ENCODE assay signal across 8 mouse cellular contexts in genomic region chr13:115101355-115102191, GRCm38 (mm10). TPM values are rescaled to one million over a fixed set of nuclear protein-coding genes. Genes with fewer than 3 reads are reported as not detected.
A peak's percentile ranks its signal among the peaks of the same experiment; 100 is the strongest.
DNase-seq lines count a peak whose midpoint lies in the region; ATAC-seq and TF ChIP-seq lines count a peak whose summit lies in the region.

TSS of gene Gm49395 (minus strand) at chr13:115101921.
TSS of gene Itga1 (minus strand) at chr13:115101964.

- peak within 1 kb of the TSS; percentile 3 for H3ac ChIP-seq in C2C12 (ENCODE audit: control insufficient read depth, insufficient read length, low read depth)

- TF ChIP-seq CTCF in C2C12 (IDR thresholded peaks at IDR 0.05; ENCODE audit: control insufficient read depth, insufficient read depth, insufficient read length): no peak
- no peak for TF ChIP-seq CTCF in bone marrow, adult 2 months (IDR thresholded peaks at IDR 0.05; ENCODE audit: control insufficient read depth, insufficient read depth, low read length)
- peak; percentile 13 for TF ChIP-seq CTCF in heart, postnatal 0 days (IDR thresholded peaks at IDR 0.05; ENCODE audit: low read depth)
- TF ChIP-seq CTCF in liver, postnatal 0 days (IDR thresholded peaks at IDR 0.05; ENCODE audit: low read depth): peak; percentile 26; the same call in 1 of the 2 replicates

- peak within 1 kb of the TSS; percentile 76 for H3K4me2 ChIP-seq in forebrain, embryonic 13.5 days
- H3K4me2 ChIP-seq in heart, postnatal 0 days (ENCODE audit: low read depth, low read length): peak within 1 kb of the TSS; percentile 73
- peak within 1 kb of the TSS; percentile 73 for H3K4me2 ChIP-seq in liver, postnatal 0 days (ENCODE audit: low read depth, low read length)
- H3K4me2 ChIP-seq in neural tube, embryonic 12.5 days (replicated peaks): peak within 1 kb of the TSS; percentile 91

- TF ChIP-seq POLR2A in bone marrow, adult 2 months (IDR thresholded peaks at IDR 0.05; ENCODE audit: borderline replicate concordance, control insufficient read depth, low read depth, low read length): peak; percentile 8; the same call in 1 of the 2 replicates

- peak within 1 kb of the TSS; percentile 60 for H3K9ac ChIP-seq in forebrain, embryonic 13.5 days
- peak within 1 kb of the TSS; percentile 74 for H3K9ac ChIP-seq in heart, postnatal 0 days (replicated peaks; ENCODE audit: low read depth, low read length)
- peak within 1 kb of the TSS; percentile 59 for H3K9ac ChIP-seq in liver, postnatal 0 days (replicated peaks)
- peak within 1 kb of the TSS; percentile 56 for H3K9ac ChIP-seq in neural tube, embryonic 12.5 days

- WGBS in bone marrow, adult 2 months: 1% methylated on average over 39 of the region's 39 CpGs
- 1% methylated on average over 39 of the region's 39 CpGs for WGBS in forebrain, embryonic 13.5 days
- WGBS in heart, postnatal 0 days: under 1% methylated on average over 39 of the region's 39 CpGs
- under 1% methylated on average over 39 of the region's 39 CpGs for WGBS in liver, postnatal 0 days (ENCODE audit: insufficient replicate concordance)
- WGBS in neural tube, embryonic 12.5 days: under 1% methylated on average over 39 of the region's 39 CpGs

- no peaks in the 10 kb centered on the region for H3K79me2 ChIP-seq in C2C12 (ENCODE audit: control insufficient read depth, insufficient read depth)

- H3K9me3 ChIP-seq in forebrain, embryonic 13.5 days (replicated peaks): no peaks in the 10 kb centered on the region
- H3K9me3 ChIP-seq in heart, postnatal 0 days (replicated peaks; ENCODE audit: control insufficient read depth, low read length): no peaks in the 10 kb centered on the region
- H3K9me3 ChIP-seq in liver, postnatal 0 days (ENCODE audit: low read length): no peaks in the 10 kb centered on the region
- H3K9me3 ChIP-seq in neural tube, embryonic 12.5 days: no peaks in the 10 kb centered on the region

- ATAC-seq in forebrain, embryonic 13.5 days: peak; percentile 80
- ATAC-seq in heart, postnatal 0 days (ENCODE audit: insufficient read depth, low read depth): peak; percentile 89
- peak; percentile 96 for ATAC-seq in liver, postnatal 0 days
- peak; percentile 86 for ATAC-seq in neural tube, embryonic 12.5 days (ENCODE audit: low FRiP score, low read depth)

- H3K4me3 ChIP-seq in C2C12 (ENCODE audit: insufficient read depth, poor library complexity, severe bottlenecking): no peak within 1 kb of the TSS
- peak within 1 kb of the TSS; percentile 63 for H3K4me3 ChIP-seq in bone marrow, adult 2 months (replicated peaks; ENCODE audit: control insufficient read depth, low read depth, low read length)
- peak within 1 kb of the TSS; percentile 45 for H3K4me3 ChIP-seq in forebrain, embryonic 13.5 days
- H3K4me3 ChIP-seq in heart, postnatal 0 days (ENCODE audit: low read depth, low read length): peak within 1 kb of the TSS; percentile 74
- peak within 1 kb of the TSS; percentile 54 for H3K4me3 ChIP-seq in liver, postnatal 0 days (ENCODE audit: low read depth, low read length)
- peak within 1 kb of the TSS; percentile 43 for H3K4me3 ChIP-seq in neural tube, embryonic 12.5 days

- H3K27me3 ChIP-seq in C2C12 (ENCODE audit: control insufficient read depth, insufficient read depth, insufficient read length): no peaks in the 10 kb centered on the region
- H3K27me3 ChIP-seq in forebrain, embryonic 13.5 days: peaks cover 14% of the 10 kb centered on the region
- H3K27me3 ChIP-seq in heart, postnatal 0 days (ENCODE audit: control insufficient read depth, insufficient read depth, low read length): no peaks in the 10 kb centered on the region
- peaks cover 12% of the 10 kb centered on the region for H3K27me3 ChIP-seq in liver, postnatal 0 days (ENCODE audit: insufficient read depth, low read length)
- H3K27me3 ChIP-seq in neural tube, embryonic 12.5 days (replicated peaks): peaks cover 13% of the 10 kb centered on the region

- no peak for TF ChIP-seq EP300 in heart, postnatal 0 days (IDR thresholded peaks at IDR 0.05; ENCODE audit: low read depth)
- TF ChIP-seq EP300 in liver, postnatal 0 days (IDR thresholded peaks at IDR 0.05; ENCODE audit: low read depth): peak; percentile 32; the same call in 1 of the 2 replicates

- no peaks in the 10 kb centered on the region for H3K79me3 ChIP-seq in C2C12 (ENCODE audit: low read depth)

- H3K27ac ChIP-seq in bone marrow, adult 2 months (ENCODE audit: control insufficient read depth, insufficient read depth, low read depth, low read length, poor library complexity): peak within 1 kb of the TSS; percentile 42
- no peak within 1 kb of the TSS for H3K27ac ChIP-seq in forebrain, embryonic 13.5 days
- H3K27ac ChIP-seq in heart, postnatal 0 days (ENCODE audit: low read depth): peak within 1 kb of the TSS; percentile 97
- H3K27ac ChIP-seq in liver, postnatal 0 days (ENCODE audit: low read depth): peak within 1 kb of the TSS; percentile 83
- no peak within 1 kb of the TSS for H3K27ac ChIP-seq in neural tube, embryonic 12.5 days

- H3K36me3 ChIP-seq in C2C12 (ENCODE audit: control insufficient read depth, insufficient read depth): no peaks in the 10 kb centered on the region
- H3K36me3 ChIP-seq in forebrain, embryonic 13.5 days (ENCODE audit: poor library complexity, severe bottlenecking): no peaks in the 10 kb centered on the region
- H3K36me3 ChIP-seq in heart, postnatal 0 days (replicated peaks; ENCODE audit: control insufficient read depth, insufficient read depth, low read length): no peaks in the 10 kb centered on the region
- no peaks in the 10 kb centered on the region for H3K36me3 ChIP-seq in liver, postnatal 0 days (replicated peaks; ENCODE audit: insufficient read depth, low read length)
- H3K36me3 ChIP-seq in neural tube, embryonic 12.5 days: no peaks in the 10 kb centered on the region

- DNase-seq in heart, postnatal 0 days (ENCODE audit: low spot score): peak; percentile 84
- DNase-seq in kidney, postnatal 25 days: peak; percentile 96
- peak; percentile 85 for DNase-seq in liver, postnatal 0 days
- peak; percentile 66 to 70 for DNase-seq in urinary bladder, adult 18-20 months (ENCODE audit: low spot score in 2 of 2)

- H3K4me1 ChIP-seq in bone marrow, adult 2 months (ENCODE audit: control insufficient read depth, insufficient read depth, low read length): no peaks in the 10 kb centered on the region; the same call in none of the 2 replicates
- H3K4me1 ChIP-seq in forebrain, embryonic 13.5 days: peaks cover 14% of the 10 kb centered on the region
- H3K4me1 ChIP-seq in heart, postnatal 0 days (ENCODE audit: control insufficient read depth, insufficient read depth): peaks cover 27% of the 10 kb centered on the region
- H3K4me1 ChIP-seq in liver, postnatal 0 days (ENCODE audit: insufficient read depth): peaks cover 6% of the 10 kb centered on the region
- H3K4me1 ChIP-seq in neural tube, embryonic 12.5 days: peaks cover 11% of the 10 kb centered on the region; the same call in 1 of the 2 replicates

TF ChIP-seq in C2C12, 6 proteins besides CTCF, POLR2A, EP300 and RAD21:
- TF ChIP-seq USF1 (IDR thresholded peaks at IDR 0.05; ENCODE audit: low read depth) (no peak), CEBPB (IDR thresholded peaks at IDR 0.05; ENCODE audit: low read depth) (peak; percentile 16), MYOD1 (IDR thresholded peaks at IDR 0.05; ENCODE audit: control insufficient read depth, insufficient read length, low read depth) (no peak), FOSL1 (IDR thresholded peaks at IDR 0.05; ENCODE audit: insufficient read depth, low read length, poor library complexity, severe bottlenecking) (no peak), MAX (IDR thresholded peaks at IDR 0.05) (no peak), MYOG (IDR thresholded peaks at IDR 0.05; ENCODE audit: control insufficient read depth, extremely low read depth, insufficient read length) (no peak)

RNA-seq across cellular contexts. Expression of gene Gm49395, which starts in this region (rescaled TPM):
- polyA plus RNA-seq in C2C12 (2012; fragmentation: generic; extraction: Trizol): 0.12 TPM
- 15.0 TPM in 1 of 2 replicates, not detected in the other for polyA plus RNA-seq in bone marrow, adult 2 months (2011; ENCODE audit: insufficient read depth, insufficient read length, low replicate concordance, missing spikeins)
- 2.7 and 2.8 TPM in 2 replicates for polyA plus RNA-seq in forebrain, embryonic 13.5 days (2015; fragmentation: Nextera tagmentation; extraction: Ambion mirVana)
- 4.1 and 24.8 TPM in 2 replicates for total RNA-seq in heart, postnatal 0 days (2014; rRNA removed; ENCODE audit: low replicate concordance)
- 7.1 and 8.8 TPM in 2 replicates for polyA plus RNA-seq in heart, postnatal 0 days (2015; fragmentation: Nextera tagmentation; extraction: Ambion mirVana)
- polyA plus RNA-seq in liver, postnatal 0 days (2015; fragmentation: Nextera tagmentation; extraction: Ambion mirVana): 3.9 and 4.0 TPM in 2 replicates
- 2.7 and 4.1 TPM in 2 replicates for polyA plus RNA-seq in neural tube, embryonic 12.5 days (2016; fragmentation: Nextera tagmentation; extraction: Ambion mirVana)

RNA-seq across cellular contexts. Expression of gene Itga1, which starts in this region (rescaled TPM):
- polyA plus RNA-seq in C2C12 (2012; fragmentation: generic; extraction: Trizol): 0.04 TPM
- polyA plus RNA-seq in bone marrow, adult 2 months (2011; ENCODE audit: insufficient read depth, insufficient read length, low replicate concordance, missing spikeins): 9.7 and 15.5 TPM in 2 replicates
- 5.3 and 5.6 TPM in 2 replicates for polyA plus RNA-seq in forebrain, embryonic 13.5 days (2015; fragmentation: Nextera tagmentation; extraction: Ambion mirVana)
- total RNA-seq in heart, postnatal 0 days (2014; rRNA removed; ENCODE audit: low replicate concordance): 41.5 and 55.6 TPM in 2 replicates
- polyA plus RNA-seq in heart, postnatal 0 days (2015; fragmentation: Nextera tagmentation; extraction: Ambion mirVana): 13.7 and 16.7 TPM in 2 replicates
- polyA plus RNA-seq in liver, postnatal 0 days (2015; fragmentation: Nextera tagmentation; extraction: Ambion mirVana): 4.9 and 5.9 TPM in 2 replicates
- polyA plus RNA-seq in neural tube, embryonic 12.5 days (2016; fragmentation: Nextera tagmentation; extraction: Ambion mirVana): 7.1 and 8.0 TPM in 2 replicates

Comparison
In these comparisons a context has a peak if more than half of its experiments do, and no peak if none do; other contexts are left out.
1. CTCF ChIP-seq: peak in heart, postnatal 0 days (single experiment) and liver, postnatal 0 days (single experiment); none in C2C12 (single experiment) and bone marrow, adult 2 months (single experiment).
2. H3K27ac ChIP-seq: peak in bone marrow, adult 2 months (single experiment), heart, postnatal 0 days (single experiment) and liver, postnatal 0 days (single experiment); none in forebrain, embryonic 13.5 days (single experiment) and neural tube, embryonic 12.5 days (single experiment).
3. Peak in every context shown above with its lines, with median percentiles within 50 percentile points of each other: ATAC-seq, H3K4me2 ChIP-seq, H3K9ac ChIP-seq and DNase-seq.